Mouse (Mus musculus): Measurements from ENCODE around the gene Cpt2.

- no peak for TF ChIP-seq CTCF (IDR thresholded peaks at IDR 0.05)
- no peak for TF ChIP-seq EP300 (IDR thresholded peaks at IDR 0.05)
These were observed 389 bp upstream of the Cpt2 start for GRCm38 (mm10) chr4:107923803-107924194.
